In the genomic region with DNA sequence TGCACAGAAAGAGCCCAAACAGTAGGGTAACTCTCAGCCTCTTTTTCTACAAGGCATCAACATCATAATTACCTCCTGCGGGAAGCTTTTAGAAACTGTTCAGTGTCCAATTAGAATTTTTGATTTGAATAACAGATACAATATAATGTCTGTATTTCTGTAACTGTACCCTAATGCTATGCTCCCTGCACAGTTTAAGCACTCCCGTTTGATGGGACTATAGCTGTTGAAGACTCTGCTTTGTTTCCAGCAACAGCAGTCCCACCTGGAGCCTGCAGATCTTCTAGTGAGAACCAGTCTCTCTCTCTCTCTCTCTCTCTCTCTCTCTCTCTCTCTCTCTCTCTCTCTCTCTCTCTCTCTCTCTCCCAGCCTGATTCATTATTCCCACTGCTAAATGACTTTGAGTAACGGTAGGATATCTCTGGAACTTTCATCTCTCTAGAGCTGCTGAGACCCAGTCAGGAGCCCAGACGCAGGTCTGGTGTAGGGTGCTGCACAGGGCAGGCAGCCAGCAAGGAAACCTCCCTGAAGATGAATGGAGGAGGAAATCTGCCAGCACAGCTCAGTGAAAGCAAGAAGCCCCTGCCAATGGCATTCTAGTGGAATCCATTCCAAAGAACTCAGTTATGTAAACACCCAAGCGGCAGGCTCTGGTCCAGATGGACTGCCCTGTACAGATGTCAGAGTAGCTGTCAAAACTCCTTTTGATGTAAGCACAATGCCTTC, we compare ENCODE assay signal across 7 mouse cellular contexts.
DNase-seq lines count a peak whose midpoint lies in the region; ATAC-seq and TF ChIP-seq lines count a peak whose summit lies in the region.

No protein-coding gene starts in this region.

- no peak for ATAC-seq in heart, postnatal 0 days (ENCODE audit: insufficient read depth, low read depth)
- no peak for ATAC-seq in midbrain, embryonic 14.5 days (ENCODE audit: low FRiP score, low TSS enrichment)

- peaks cover 18% of the 10 kb centered on the region for H3K4me1 ChIP-seq in heart, postnatal 0 days (ENCODE audit: control insufficient read depth, insufficient read depth)
- H3K4me1 ChIP-seq in midbrain, embryonic 14.5 days (ENCODE audit: control insufficient read depth, insufficient read depth, low read length), result peaks cover 33% of the 10 kb centered on the region

- H3K4me3 ChIP-seq in heart, postnatal 0 days (ENCODE audit: low read depth, low read length), result no peak overlapping the region
- H3K4me3 ChIP-seq in midbrain, embryonic 14.5 days (replicated peaks; ENCODE audit: low read depth, low read length), result no peak overlapping the region

- no peak for TF ChIP-seq EP300 in heart, postnatal 0 days (IDR thresholded peaks at IDR 0.05; ENCODE audit: low read depth)

- H3K9ac ChIP-seq in heart, postnatal 0 days (replicated peaks; ENCODE audit: low read depth, low read length), result no peak overlapping the region
- no peak overlapping the region for H3K9ac ChIP-seq in midbrain, embryonic 14.5 days (replicated peaks; ENCODE audit: low read length)

- peak; percentile 25 to 44 for DNase-seq in left cerebral cortex, postnatal 25 days (ENCODE audit: low spot score in 2 of 2)
- DNase-seq in left cerebral cortex, adult 8-10 months (ENCODE audit: low spot score in 2 of 2), result no peak
- DNase-seq in brain, adult 2 months (ENCODE audit: low read depth, low spot score), result peak; percentile 58
- DNase-seq in heart, postnatal 0 days (ENCODE audit: low spot score), result no peak
- DNase-seq in midbrain, embryonic 14.5 days, result peak; percentile 46
- DNase-seq in T-cell, adult 2 months (ENCODE audit: low spot score), result no peak
- no peak for DNase-seq in thymus, postnatal 14 days

- TF ChIP-seq CTCF in heart, postnatal 0 days (IDR thresholded peaks at IDR 0.05; ENCODE audit: low read depth), result no peak

- intact Hi-C loops in left cerebral cortex, postnatal 25 days (cut with DNase I), result no loop called here

- H3K36me3 ChIP-seq in heart, postnatal 0 days (replicated peaks; ENCODE audit: control insufficient read depth, insufficient read depth, low read length), result no peaks in the 10 kb centered on the region
- H3K36me3 ChIP-seq in midbrain, embryonic 14.5 days (ENCODE audit: control insufficient read depth, insufficient read depth, low read length), result no peaks in the 10 kb centered on the region

- peak overlapping the region; percentile 18; the same call in 1 of the 2 replicates for H3K27ac ChIP-seq in heart, postnatal 0 days (ENCODE audit: low read depth)
- H3K27ac ChIP-seq in midbrain, embryonic 14.5 days (replicated peaks; ENCODE audit: low read depth, low read length), result 0 out of 2 replicates have a peak overlapping the region, but pooled peaks have one; percentile 21

- WGBS in heart, postnatal 0 days, result 24% methylated on average over 5 of the region's 5 CpGs
- WGBS in midbrain, embryonic 14.5 days, result 61% methylated on average over 5 of the region's 5 CpGs

- H3K27me3 ChIP-seq in heart, postnatal 0 days (ENCODE audit: control insufficient read depth, insufficient read depth, low read length), result no peaks in the 10 kb centered on the region
- no peaks in the 10 kb centered on the region for H3K27me3 ChIP-seq in midbrain, embryonic 14.5 days (ENCODE audit: control insufficient read depth, insufficient read depth, low read length)

- H3K4me2 ChIP-seq in heart, postnatal 0 days (ENCODE audit: low read depth, low read length), result no peak overlapping the region
- H3K4me2 ChIP-seq in midbrain, embryonic 14.5 days (ENCODE audit: low read length), result no peak overlapping the region

- no peaks in the 10 kb centered on the region for H3K9me3 ChIP-seq in heart, postnatal 0 days (replicated peaks; ENCODE audit: control insufficient read depth, low read length)
- H3K9me3 ChIP-seq in midbrain, embryonic 14.5 days (ENCODE audit: control insufficient read depth, low read length), result no peaks in the 10 kb centered on the region

Comparison
In these comparisons a context has a peak if more than half of its experiments do, and no peak if none do; other contexts are left out.
1. DNase-seq: peak in left cerebral cortex, postnatal 25 days (2 of 2), brain, adult 2 months (single experiment) and midbrain, embryonic 14.5 days (single experiment); none in left cerebral cortex, adult 8-10 months (0 of 2), heart, postnatal 0 days (single experiment), T-cell, adult 2 months (single experiment) and thymus, postnatal 14 days (single experiment).